Mouse (Mus musculus): ENCODE data around the gene Parp16.

The Parp16 gene

DNA sequence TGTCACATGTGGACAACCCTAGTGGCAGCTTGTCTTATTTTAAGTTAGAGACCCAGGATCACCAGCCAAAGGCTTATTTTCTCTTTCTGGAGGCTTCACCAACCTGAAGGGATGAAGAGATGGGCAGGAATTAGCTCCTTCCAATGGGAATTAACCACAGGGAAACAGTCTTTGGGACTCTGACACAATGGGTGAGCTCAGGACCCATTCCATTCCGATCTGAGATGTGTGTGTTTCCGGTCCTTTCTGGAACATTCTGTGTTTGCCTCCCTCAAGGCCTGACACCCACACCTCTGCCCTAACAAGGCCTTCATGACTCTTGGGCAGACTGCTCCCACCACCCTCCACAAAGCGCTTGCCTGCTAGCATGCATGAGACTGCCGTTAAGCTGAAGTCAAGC is at the start of gene Parp16:
Gene Parp16 (plus strand): TSS at position 301 of the 400 bp plus-strand sequence.
- DNase-seq: no peak

DNA sequence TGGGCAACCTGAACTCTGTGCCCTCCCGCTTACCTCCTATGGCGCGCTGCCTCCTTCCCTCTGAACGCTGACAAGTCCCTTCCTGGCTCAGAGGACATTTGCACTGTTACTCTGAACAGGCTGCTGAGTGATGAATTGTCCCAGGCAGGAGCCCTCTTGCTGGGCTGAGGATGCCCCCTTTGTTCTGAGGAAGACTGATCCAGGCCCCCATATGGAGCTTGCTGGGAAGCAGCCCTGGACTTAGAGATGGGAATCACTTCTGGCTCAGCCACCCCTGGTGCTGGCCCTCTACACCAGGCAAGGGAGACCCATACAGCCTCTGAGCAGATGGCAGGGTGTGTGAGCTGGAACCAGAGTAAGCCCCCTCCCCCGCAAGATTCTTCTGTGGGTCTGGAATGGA is 49.2 kb upstream of the Parp16 start:
- no peak for DNase-seq

DNA sequence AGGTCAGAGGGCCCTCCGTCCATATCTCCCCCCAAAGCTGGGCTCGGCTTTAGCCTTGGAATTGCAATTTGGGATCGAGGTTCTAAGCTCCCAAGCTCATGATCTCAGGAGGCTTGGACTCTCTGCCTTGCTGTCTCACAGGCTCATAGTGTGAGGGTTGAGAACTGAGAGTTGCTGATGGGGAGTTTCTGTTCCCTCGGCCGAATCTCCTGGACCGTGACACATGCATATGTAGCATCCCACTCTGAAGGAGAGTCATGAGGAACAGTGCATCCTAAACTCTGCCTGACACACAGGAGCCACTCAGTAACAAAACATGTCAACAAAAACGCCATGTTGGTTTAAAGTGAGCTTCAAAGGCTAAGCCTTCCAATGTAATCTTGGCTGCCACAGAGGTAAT is 46.6 kb upstream of the Parp16 start:
- no peak for DNase-seq

DNA sequence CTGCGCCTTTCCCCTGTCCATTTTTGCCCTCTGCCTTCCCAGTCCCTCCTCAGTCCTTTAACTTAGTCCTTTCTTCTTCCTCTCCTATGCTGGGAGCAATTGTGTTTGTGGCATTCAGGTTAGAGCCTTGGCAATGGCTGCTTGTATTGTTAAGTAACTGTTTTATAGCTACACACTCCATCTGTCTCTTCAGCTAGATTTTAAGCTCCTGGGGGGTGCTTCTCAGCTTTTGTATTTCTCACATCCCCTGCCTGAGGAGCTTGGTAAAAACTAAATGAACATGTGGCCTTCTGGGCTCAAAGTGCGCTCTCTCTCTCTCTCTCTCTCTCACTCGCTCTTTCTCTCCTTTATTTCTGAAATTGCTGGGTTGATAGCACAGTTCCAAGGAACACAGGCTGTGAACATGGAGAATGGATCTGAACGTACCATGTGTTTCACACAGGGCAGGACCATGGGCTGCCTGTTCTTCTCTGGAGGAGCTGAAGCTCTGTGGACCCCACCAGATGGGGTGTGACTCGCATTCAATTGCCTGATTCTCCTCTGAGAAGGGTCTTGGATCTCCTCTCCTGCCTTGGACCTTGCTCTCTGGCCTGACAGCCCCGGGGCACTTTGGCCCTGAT is 42.3 kb upstream of the Parp16 start:
- DNase-seq: no peak

DNA sequence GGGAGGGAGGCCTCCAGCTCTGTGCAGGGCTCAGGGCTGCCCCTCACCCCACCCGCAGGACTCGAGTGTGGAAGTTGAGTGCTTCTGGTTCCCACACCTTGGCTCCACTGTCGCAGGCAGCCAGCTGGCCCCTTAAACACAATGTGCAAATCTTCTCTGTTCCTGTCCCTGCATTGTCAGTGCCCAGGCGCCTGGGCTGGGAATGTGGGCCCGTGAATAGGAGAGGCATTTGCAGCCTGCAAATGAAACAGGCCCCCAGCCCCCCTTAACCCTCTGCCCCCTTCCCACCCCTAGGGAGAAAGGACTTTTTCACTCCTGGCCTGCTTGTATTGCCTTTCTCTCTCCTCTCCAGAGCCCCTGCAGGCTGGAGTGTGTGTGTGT is 41.8 kb upstream of the Parp16 start:
- DNase-seq: no peak

DNA sequence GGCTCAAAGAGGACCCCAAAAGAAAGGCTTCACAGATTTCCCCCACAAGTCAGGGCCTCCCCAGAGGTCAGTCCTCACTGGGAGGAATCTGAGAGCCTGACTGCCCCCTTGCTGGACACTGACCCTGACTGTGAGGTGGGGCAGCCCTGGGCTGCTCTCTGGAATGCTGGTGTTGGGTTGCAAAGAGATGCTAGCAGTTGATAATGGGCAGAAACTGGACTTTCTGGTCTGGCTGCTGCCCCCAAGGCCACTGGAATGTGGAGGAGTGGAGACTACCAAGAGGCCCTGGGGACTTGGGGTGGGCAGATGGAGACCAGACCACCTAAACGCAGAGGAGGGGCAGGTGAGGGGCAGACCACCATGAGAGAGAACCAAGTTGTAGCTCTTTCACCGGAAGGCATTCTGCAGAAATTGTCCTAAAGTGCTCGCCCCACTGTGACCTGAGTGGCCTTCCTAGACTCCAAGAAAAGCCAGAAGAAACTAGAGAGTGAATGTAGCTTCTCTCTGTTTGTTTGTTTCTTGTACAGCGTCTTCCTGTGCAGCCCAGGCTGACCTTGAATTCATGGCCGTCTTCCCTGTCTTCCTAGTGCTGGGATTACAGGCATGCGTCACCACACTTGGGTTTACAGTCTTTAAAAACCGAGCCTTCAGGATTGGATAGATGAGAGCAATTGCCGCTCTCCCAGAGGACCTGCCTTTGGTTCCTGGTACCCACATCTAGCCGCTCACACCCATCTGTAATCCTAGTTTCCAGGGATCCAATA is 40.3 kb upstream of the Parp16 start:
- DNase-seq: no peak

DNA sequence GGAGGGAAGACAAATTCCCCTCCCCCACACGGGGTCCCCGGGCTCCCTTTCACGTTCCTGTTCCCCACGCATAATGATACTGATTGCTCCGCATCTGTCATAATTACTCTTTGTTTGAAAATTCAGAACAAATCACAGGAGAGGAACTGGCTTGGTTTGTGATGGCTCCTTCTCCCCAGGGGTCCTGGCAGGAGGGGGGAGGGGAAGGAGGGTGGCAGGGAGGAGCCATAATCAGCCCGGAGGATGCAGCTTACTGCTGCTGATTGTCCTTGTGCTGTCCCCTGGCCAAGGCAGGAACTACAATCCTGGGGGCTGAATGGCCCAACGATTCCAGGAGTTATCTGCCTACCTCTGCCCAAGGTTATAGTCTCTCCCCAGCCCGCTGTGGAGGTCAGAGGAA is 38.5 kb upstream of the Parp16 start:
- DNase-seq: peak; percentile 65

DNA sequence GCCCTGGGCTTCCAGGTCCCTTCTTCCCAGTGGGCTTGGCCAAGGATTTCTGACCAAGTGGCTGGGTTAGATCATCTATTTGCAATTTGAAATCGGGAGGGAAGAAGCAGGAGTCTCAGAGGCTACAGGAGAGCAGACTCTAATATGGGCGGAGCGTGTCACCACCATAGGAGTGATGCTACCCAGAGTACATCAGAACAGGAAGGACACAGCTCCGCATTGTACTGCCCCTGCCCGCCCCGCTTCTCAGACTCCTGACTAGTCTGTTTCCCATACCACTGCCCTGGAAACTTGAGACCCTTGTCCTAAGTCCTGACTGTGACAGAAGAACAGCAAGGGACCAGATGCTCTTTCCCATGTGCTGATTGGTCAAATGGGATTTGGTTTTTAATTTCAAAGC is 37.5 kb upstream of the Parp16 start:
- no peak for DNase-seq

DNA sequence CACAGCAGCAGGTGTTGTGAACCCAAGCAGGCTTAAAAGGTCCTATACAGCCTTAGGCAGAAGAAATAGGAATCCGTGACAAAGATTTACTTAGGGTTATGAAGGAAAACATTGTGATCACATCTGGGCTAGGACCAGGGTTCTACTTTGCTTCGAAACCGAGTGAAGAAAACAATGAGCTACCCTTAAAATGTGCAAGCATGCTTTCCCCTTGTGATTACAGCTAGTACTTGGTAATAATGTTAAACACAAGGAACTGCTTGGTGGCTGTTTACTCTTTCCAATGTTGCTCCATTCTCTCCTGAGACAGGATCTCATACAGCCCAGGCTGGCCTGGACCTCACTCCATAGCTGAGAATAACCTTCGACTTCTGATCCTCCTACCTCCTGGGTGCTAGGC is 34.0 kb upstream of the Parp16 start:
- no peak for DNase-seq

DNA sequence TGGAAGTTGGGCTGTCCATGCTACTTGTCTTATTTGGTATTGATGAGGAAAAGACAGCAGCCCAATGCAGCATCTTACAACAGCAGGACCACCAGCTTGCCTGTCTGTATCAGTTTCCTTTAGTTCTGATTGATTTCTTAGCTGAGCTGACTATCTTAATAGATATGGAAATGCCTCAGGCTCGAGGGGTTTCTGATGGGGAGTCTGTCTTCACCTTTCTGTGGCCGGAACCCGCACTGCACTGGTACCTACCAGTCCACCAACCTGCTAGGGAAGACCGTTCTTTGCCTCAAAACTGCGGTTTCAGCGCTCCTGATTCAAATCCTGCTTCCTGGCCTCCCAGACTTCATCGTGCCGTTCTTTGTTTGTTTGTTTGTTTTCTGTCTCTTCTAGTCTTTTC is 33.3 kb upstream of the Parp16 start:
- DNase-seq: no peak

DNA sequence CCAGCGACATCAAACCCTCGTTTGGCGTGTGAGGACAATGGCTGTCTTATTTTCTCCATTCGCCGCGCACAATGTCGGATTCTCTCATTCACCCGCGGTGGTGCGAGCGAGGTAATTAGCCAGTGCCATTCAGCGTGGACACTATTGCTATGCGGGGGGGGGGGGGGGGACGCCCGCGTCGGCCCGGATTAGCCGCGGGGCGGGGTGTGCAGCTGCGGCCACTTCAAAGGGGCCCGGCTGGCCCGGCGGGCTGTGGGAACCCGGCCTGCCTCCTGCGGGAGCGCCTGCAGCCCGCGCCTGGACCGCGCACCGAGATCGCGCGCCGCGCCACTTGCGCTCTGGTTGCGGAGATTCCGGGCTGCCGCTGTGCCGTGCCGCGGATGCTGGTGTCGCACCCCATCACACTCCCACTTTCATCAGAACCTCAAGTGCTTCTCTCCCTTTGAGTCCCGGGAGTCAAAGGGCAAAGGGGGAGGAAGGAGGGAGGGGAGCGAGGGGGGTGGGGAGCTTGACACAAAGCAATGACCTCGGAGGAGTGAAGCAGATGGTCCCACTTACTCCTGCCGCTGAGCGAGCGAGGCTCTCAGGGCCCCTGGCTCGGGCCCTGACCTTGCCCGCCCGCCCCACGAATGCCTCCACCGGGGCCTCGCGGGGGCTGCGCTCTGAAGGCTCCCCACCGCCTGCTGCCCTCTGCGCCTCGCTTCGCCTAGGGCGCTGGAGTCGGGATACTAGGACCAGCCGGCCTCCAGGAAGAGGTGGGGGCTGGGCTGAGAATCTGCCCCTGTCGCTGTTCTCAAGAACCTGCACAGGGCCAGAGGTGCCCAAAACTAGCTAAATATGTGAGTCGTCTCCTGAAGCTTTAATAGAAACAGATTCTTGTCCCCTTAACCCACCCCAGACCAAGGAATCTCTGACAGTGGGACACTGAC is 32.2 kb upstream of the Parp16 start:
- DNase-seq: peak; percentile 87

DNA sequence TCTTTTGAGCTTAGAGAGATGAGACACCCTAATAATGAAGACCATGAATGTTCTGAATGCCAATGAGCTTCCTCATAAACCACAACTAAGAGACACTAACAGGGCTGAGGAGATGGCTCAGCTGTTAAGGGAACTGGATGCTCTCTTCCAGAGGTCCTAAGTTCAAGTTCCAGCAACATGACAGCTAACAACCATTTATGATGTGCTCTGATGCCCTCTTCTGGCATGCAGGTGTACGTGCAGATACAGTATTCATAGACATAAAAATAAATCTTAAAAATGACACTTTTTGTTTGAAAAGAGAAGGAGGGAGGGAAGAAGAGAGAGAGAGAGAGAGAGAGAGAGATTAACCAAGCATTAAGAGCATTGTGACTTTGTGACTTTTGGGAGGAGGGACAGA is 30.3 kb upstream of the Parp16 start:
- DNase-seq: no peak

DNA sequence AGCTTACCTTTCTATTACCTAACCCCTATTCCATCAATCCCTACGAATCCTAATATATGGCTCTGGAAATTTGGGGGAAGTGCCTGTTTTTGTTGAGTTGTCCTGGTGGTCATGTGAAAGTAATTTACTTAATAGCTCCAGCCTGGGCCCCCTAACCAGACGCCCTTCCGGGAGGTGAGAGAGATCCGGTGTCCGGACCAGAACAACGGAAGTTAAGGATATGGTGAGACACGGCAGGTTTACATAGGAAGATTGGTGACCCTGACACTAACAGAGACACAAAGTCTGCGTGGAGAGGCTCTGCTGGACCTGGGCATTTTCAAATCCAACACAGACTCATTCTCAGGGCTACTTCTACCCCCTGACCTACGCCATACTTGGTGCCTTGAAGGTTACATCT is 28.8 kb upstream of the Parp16 start:
- no peak for DNase-seq

DNA sequence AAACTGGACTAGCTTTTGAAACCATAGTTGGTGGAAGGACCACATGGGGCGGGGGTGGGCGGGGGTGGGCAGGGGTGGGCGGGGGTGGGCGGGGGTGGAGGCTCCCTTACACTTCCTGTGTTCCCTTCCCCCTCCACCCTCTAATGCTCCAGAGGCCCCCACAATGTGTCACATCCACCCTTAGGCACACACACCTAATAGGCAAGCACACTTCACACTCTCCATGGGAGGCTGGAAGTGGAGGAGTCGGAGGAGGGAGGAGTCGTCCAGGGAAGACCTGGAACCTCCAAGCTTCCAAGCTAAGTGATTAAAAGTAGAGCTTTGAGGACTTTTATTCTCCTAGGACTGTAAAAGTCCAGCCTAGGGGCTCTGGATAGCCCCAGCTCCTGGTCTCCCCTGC is 26.6 kb upstream of the Parp16 start:
- DNase-seq: no peak

DNA sequence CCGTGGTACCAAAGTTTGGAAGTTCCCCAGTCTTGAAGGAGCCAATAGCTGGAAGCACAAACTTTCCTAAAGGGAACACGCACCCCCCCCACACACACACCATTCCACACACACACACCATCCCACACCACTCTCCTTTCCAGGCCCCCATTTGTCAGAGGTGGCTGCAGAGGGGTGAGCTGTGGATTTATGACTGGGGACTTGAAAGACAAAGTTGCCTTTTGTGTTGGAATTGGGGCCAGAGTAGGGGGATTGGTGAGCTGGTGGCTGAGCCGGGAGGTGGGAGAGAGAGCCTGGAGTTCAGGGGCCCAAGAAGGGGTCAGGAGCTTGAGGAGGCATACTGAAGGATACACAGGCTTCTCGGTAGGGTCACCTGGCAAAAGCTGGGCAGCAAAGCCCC is 26.2 kb upstream of the Parp16 start:
- DNase-seq: no peak

DNA sequence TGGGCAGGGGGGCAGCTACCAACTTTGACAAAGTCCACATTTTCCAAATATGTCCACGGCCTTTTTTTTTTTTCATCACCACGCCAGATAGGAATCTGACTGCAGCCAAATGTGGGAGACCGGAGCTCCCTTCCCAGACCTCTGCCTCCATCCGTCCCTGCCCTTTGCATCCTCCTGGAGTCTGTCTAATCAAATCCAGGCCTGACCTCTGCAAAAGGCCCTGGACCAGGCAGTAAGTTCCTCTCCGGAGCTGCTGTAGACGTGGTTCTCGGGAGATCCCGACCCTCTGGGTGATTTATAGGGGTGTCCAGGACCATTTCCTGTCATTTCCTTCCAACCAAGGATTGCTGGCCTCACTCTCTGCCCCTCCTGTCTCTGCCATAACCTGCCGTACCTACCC is 22.5 kb upstream of the Parp16 start:
- no peak for DNase-seq

DNA sequence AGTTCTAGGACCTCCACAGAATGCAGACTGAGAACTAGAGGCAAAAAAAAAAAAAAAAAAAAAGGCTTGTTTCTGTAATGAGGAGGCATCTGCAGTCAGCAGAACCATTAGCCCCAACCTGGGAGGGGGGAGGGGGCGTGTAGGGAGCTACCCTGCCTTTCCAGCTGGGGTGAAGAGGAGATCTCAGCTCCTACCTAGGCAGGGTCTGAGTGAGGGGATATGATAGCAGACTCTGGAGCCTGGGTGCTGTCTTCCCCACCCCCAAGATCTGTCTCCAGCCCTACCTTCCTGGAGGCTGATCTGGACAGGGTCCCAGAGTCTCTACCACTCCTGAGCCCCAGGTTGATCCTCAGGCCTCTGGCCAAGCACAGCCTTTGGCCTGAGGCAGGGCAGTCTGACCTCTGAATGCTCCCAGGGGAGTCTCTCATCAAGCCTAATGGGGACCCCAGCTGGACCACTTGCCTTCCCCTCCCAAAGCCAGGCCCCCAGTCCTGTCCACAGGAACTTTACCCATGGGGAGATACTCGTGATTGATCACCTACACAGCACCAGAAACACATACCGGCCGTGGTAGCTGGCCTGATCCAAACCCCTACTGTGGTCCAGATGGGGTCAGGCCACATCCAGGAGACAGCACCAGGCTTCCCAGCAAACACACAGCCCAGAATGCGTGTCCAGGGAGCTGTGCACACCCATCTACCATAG is 19.8 kb upstream of the Parp16 start:
- peak; percentile 21 for DNase-seq

DNA sequence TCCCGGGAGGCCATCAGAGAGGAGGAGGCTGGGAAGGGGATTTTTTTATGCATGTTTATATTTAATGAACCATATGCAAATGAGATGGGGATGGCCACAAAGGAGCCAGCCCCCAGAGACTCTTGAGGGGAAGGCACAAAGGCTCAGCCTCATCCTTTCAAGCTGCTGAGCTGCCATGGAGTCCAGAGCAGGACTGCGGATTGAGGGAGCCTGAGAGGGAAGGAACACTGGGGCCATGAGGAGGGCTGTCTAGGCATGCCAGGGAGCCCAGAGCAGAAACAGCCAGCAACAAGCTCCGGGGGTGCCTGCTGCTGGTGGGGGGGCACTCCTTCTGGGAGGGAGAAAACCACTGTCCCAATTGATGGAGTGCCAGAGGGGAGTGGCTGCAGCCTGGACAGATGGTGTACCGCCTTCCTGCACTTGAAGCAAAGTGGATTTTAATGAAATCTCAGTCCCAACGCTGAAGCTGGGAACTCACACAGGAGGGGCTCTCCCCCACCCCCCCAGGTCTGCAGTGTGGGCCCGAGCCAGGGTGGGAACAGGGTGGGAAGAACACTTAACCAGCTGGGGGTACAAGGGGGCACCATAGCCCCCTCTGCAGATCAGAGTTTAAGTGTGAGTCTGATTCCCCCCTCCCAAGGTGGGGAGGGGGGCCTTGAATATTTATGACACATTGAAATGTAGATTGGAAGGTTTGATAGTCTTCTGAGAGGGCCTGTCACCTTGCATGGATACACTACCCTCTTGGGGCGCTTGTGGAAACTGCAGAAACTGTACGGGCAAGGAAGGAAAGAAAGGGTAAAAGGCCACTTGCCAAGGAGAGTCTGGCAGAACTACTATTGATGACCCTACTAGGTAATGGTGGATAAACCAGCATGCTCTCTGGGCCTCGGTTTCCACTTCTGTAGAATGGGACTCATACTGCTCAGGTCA is 18.9 kb upstream of the Parp16 start:
- DNase-seq: peak; percentile 55

DNA sequence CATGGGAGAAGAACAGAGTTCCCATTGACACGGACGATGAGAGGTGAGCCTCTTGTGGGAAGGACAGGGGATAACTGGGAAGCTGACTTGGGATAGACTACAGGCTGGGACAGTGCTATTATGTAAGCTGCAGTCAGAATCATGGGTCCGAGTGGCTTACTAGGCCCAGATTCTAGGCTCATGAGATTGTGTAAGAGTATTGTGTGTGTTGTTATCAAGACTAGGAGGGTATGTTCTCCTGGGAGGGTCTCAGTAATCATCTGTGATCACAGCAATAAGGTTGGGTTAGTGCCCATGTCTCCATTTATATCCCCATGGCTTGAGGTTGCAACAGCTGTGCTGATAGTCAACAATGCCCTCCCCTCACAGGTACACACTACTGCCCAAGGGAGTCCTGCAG is 17.7 kb upstream of the Parp16 start:
- no peak for DNase-seq

DNA sequence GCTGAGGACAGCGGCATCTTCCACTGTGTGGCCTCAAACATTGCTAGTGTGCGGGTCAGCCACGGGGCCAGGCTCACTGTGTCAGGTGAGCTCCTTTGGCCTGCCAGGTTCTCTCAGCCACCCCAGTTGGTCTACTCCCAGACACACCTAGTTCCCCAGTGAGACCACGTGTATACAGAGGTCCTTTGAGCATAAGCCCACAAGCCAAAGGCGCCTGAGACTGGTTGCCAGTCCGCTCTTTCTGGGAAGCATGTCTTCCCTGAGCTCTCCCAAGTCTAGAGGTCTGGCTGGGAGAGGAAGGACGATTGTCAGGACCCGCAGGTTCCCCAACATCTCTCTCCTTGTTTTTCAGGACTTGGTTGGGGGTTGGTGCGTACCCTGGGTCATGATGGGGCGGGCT is 17.2 kb upstream of the Parp16 start:
- DNase-seq: no peak

DNA sequence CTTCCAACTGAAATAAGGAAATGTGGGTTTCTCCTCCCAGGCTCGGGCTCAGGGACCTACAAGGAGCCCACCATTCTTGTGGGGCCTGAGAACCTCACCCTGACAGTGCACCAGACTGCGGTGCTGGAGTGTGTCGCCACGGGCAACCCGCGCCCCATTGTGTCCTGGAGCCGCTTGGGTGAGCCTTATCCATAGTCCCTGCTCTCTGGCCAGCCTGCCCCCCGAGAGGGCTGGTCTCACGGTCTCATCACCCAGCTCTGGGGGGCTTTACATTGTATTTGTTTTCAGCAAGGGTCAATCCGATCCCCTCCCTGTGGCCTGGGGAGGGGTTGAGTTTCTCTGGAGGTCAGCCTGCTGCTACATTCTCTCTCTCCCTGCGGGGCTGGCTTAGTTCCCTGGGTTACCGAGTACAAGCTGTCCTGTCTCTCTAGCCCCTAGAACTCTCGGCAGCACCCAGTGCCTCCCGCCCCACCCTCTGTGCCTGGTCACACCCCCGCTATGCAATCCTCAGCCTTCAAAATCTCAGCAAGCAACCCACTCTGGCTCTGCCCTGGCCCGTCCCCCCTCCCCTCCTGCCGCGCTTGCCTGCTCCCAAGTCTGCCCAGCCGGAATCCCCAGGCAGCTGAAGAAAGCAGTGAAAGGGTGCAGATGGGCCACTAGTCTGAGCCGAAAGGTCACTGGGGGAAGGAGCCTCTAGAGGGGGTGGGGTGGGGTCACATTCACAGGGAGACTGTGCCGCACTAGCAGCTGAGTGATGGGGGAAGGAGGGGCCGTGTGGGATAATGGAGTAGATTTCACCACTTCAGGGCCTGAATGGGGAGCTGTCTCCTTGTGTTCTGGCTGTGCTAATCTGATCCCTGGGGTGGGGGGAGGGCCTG is 16.6 kb upstream of the Parp16 start:
- DNase-seq: peak; percentile 95

Measured in retina, postnatal 1 day (tissue).